Mouse (Mus musculus) spleen, adult 2 months (tissue): ENCODE results near the gene Bcr.

Experiments
- CTCF ChIP-seq: fragments of 200-500 bp; IDR thresholded peaks from 2 replicates; pipeline ENCODE4 v1.5.1; 2011; ENCODE audit warnings: mild to moderate bottlenecking, inconsistent platforms; ENCODE audit not compliant: insufficient read depth, insufficient read length, insufficient replicate concordance; ENCODE audit errors: extremely low read depth
- POLR2A ChIP-seq: fragments of 200-500 bp; IDR thresholded peaks from 2 replicates; pipeline ENCODE4 v1.6.1; 2011; ENCODE audit warnings: low read depth, low read length, inconsistent platforms

- TF ChIP-seq CTCF (no peak), POLR2A (no peak)
Observed at GRCm38 (mm10) chr10:75116842-75117457, 56.6 kb downstream of the Bcr start.
